10 mouse cellular contexts compared by ENCODE assay signal in the genomic region with DNA sequence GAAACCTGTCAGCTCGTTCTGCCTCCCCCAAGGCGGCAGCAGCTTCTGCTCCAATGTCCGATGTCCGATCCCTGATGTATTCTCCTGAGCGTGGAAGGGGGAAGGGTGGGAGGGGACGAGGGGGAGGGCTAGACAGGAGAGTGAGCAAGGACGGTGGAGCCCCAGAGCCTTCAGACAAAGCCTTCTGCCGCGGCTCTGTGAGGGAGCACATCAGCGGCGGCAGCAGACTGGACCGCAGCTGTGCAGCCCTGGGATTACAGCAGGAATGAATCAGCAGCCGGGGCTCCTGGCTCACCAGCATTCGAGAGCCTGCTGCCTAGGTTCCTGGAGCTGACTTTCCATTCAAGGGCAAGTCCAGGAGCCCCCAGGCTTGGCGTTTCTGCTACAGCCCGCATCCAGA. TPM values are rescaled to one million over a fixed set of nuclear protein-coding genes. Genes with fewer than 3 reads are reported as not detected.
DNase-seq lines count a peak whose midpoint lies in the region; ATAC-seq and TF ChIP-seq lines count a peak whose summit lies in the region.
"Had no signal": no experiment of that assay in that cellular context is flagged by ENCODE, and none has a peak within 500 bp of the region (broad histone marks: within the 10 kb centered on the region; RNA-seq: fewer than 3 reads in every experiment).

No protein-coding gene starts in this region.

- H3K27ac ChIP-seq in heart, embryonic 13.5 days (replicated peaks), result no peak overlapping the region
- H3K27ac ChIP-seq in cortical plate, adult 2 months (ENCODE audit: insufficient read depth, low read length), result peak overlapping the region; percentile 10
- H3K27ac ChIP-seq in hindbrain, embryonic 10.5 days, result peak overlapping the region; percentile 85
- H3K27ac ChIP-seq in midbrain, embryonic 16.5 days (ENCODE audit: low read length), result peak overlapping the region; percentile 86
- H3K27ac ChIP-seq: macrophage had no signal

- 34% methylated on average over 16 of the region's 16 CpGs for WGBS in heart, embryonic 13.5 days
- 22% methylated on average over 16 of the region's 16 CpGs for WGBS in hindbrain, embryonic 10.5 days
- WGBS in midbrain, embryonic 16.5 days, result 5% methylated on average over 16 of the region's 16 CpGs

- H3K4me3 ChIP-seq in heart, embryonic 13.5 days, result no peak overlapping the region
- H3K4me3 ChIP-seq in cortical plate, adult 2 months (ENCODE audit: insufficient read depth, low read length), result peak overlapping the region; percentile 25; the same call in 1 of the 2 replicates
- peak overlapping the region; percentile 39 for H3K4me3 ChIP-seq in hindbrain, embryonic 10.5 days
- H3K4me3 ChIP-seq in midbrain, embryonic 16.5 days (ENCODE audit: low read depth, low read length), result peak overlapping the region; percentile 43

- TF ChIP-seq CTCF in cortical plate, adult 2 months (IDR thresholded peaks at IDR 0.05; ENCODE audit: extremely low read depth, insufficient read depth, low read length), result no peak

- H3K9ac ChIP-seq in heart, embryonic 13.5 days, result peak overlapping the region; percentile 54
- peak overlapping the region; percentile 79 for H3K9ac ChIP-seq in midbrain, embryonic 16.5 days (ENCODE audit: low read depth, low read length)

- peaks cover 53% of the 10 kb centered on the region for H3K36me3 ChIP-seq in heart, embryonic 13.5 days
- peaks cover 47% of the 10 kb centered on the region for H3K36me3 ChIP-seq in hindbrain, embryonic 10.5 days
- H3K36me3 ChIP-seq in midbrain, embryonic 16.5 days (ENCODE audit: control insufficient read depth, insufficient read depth, low read length), result no peaks in the 10 kb centered on the region

- peak overlapping the region; percentile 50 for H3K4me2 ChIP-seq in heart, embryonic 13.5 days
- peak overlapping the region; percentile 73 for H3K4me2 ChIP-seq in midbrain, embryonic 16.5 days (ENCODE audit: low read length)

- ATAC-seq in heart, embryonic 13.5 days (ENCODE audit: extremely low read depth, insufficient number of reproducible peaks, low FRiP score, low TSS enrichment), result no peak
- peak; percentile 59 for ATAC-seq in midbrain, embryonic 16.5 days
- no peak for ATAC-seq in megakaryocyte progenitor cell, adult 5-6 weeks (replicated peaks; ENCODE audit: poor library complexity)

- H3K9me3 ChIP-seq in heart, embryonic 13.5 days, result no peaks in the 10 kb centered on the region
- no peaks in the 10 kb centered on the region for H3K9me3 ChIP-seq in hindbrain, embryonic 10.5 days
- H3K9me3 ChIP-seq in midbrain, embryonic 16.5 days (replicated peaks; ENCODE audit: control insufficient read depth, low read length, poor library complexity, severe bottlenecking), result no peaks in the 10 kb centered on the region

- H3K4me1 ChIP-seq in heart, embryonic 13.5 days, result peaks cover 57% of the 10 kb centered on the region
- peaks cover 5% of the 10 kb centered on the region for H3K4me1 ChIP-seq in cortical plate, adult 2 months (ENCODE audit: control insufficient read depth, insufficient read depth, low read length)
- peaks cover 68% of the 10 kb centered on the region for H3K4me1 ChIP-seq in hindbrain, embryonic 10.5 days (replicated peaks)
- peaks cover 48% of the 10 kb centered on the region for H3K4me1 ChIP-seq in midbrain, embryonic 16.5 days (ENCODE audit: control insufficient read depth, insufficient read depth, low read length)

- H3K27me3 ChIP-seq in heart, embryonic 13.5 days (replicated peaks), result no peaks in the 10 kb centered on the region
- H3K27me3 ChIP-seq in hindbrain, embryonic 10.5 days (ENCODE audit: insufficient read depth, poor library complexity, severe bottlenecking), result no peaks in the 10 kb centered on the region
- no peaks in the 10 kb centered on the region for H3K27me3 ChIP-seq in midbrain, embryonic 16.5 days (ENCODE audit: control insufficient read depth, insufficient read depth, low read depth, low read length)

- no peak for TF ChIP-seq POLR2A in cortical plate, adult 2 months (IDR thresholded peaks at IDR 0.05; ENCODE audit: extremely low read depth, insufficient read depth, low read length)

- no peak for DNase-seq in heart, adult 9 months (ENCODE audit: low spot score in 2 of 2)
- DNase-seq in hindbrain, embryonic 10.5 days (ENCODE audit: low spot score), result peak; percentile 79
- no peak for DNase-seq in B cell, adult 2 months
- DNase-seq in kidney, postnatal 14 days, result no peak
- DNase-seq: adrenal gland, adult 2 months had no signal

RNA-seq across cellular contexts. Expression of gene Tcp11, which starts 39.8 kb away (rescaled TPM):
- 0.49 and 0.55 TPM in 2 replicates for polyA plus RNA-seq in heart, embryonic 13.5 days (2015; fragmentation: Nextera tagmentation; extraction: Ambion mirVana)
- polyA plus RNA-seq in cortical plate, adult 2 months (2012; rRNA removed), result 0.30 and 0.44 TPM in 2 replicates
- polyA plus RNA-seq in hindbrain, embryonic 10.5 days (2016; fragmentation: Nextera tagmentation; extraction: Ambion mirVana), result 1.1 and 2.8 TPM in 2 replicates
- polyA plus RNA-seq in midbrain, embryonic 16.5 days (2015; fragmentation: Nextera tagmentation; extraction: Ambion mirVana), result 2.0 TPM in 2 replicates
- total RNA-seq in megakaryocyte progenitor cell, adult 5-6 weeks (2015), result 0.67 and 1.4 TPM in 2 replicates
- total RNA-seq in megakaryocyte progenitor cell, adult 5-6 weeks (2017), result 2.4 and 2.5 TPM in 2 replicates
- polyA plus RNA-seq: adrenal gland, adult 2 months; macrophage had no signal
